Mouse (Mus musculus): ENCODE data around the gene Fam214a.

GRCm38 (mm10) chr9:74915611-74916010, 37.1 kb upstream of the Fam214a start:
- TF ChIP-seq CTCF (IDR thresholded peaks at IDR 0.05; ENCODE audit: borderline replicate concordance, insufficient read depth, low read length) = no peak
- no peak for TF ChIP-seq POLR2A (IDR thresholded peaks at IDR 0.05; ENCODE audit: low read depth, low read length)

Measured in embryonic fibroblast, embryonic 13.5 days (primary cell).